Mouse (Mus musculus) bone marrow, adult 2 months (tissue): ENCODE measurements around the gene Gm11084.

ENCODE experiments used
- CTCF ChIP-seq: fragments of 200-500 bp; IDR thresholded peaks from 2 replicates; pipeline ENCODE4 v1.5.1; 2011; ENCODE audit warnings: low read length, control low read depth; ENCODE audit not compliant: control insufficient read depth, insufficient read depth
- POLR2A ChIP-seq: fragments of 200-500 bp; IDR thresholded peaks from 2 replicates; pipeline ENCODE4 v1.6.1; 2011; ENCODE audit warnings: low read depth, mild to moderate bottlenecking, control low read depth, low read length, borderline replicate concordance; ENCODE audit not compliant: control insufficient read depth

DNA sequence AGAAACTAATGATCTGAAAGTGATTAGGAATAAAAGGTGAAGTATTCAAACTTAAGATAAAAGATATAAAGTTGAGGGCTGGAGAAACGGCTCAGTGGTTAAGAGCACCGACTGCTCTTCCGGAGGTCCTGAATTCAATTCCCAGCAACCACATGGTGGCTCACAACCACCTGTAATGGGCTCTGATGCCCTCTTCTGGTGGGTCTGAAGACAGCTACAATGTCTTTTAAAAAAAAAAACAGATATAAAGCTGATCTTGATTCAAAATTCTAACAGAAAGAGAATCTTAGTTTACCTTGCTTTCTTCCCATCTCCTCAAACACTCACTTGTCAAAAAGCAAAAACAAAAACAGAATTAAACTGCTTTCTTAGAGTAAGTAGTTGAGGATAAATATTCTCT lies 30.1 kb downstream of the Gm11084 start:
- TF ChIP-seq POLR2A (no peak), CTCF (no peak)
